Mouse (Mus musculus): ENCODE data around the gene Pld6. TPM values are rescaled to one million over a fixed set of nuclear protein-coding genes. Genes with fewer than 3 reads are reported as not detected.

Gene Pld6
- polyA plus RNA-seq, 1 experiment from 2014 or later: 6.7 TPM

DNA sequence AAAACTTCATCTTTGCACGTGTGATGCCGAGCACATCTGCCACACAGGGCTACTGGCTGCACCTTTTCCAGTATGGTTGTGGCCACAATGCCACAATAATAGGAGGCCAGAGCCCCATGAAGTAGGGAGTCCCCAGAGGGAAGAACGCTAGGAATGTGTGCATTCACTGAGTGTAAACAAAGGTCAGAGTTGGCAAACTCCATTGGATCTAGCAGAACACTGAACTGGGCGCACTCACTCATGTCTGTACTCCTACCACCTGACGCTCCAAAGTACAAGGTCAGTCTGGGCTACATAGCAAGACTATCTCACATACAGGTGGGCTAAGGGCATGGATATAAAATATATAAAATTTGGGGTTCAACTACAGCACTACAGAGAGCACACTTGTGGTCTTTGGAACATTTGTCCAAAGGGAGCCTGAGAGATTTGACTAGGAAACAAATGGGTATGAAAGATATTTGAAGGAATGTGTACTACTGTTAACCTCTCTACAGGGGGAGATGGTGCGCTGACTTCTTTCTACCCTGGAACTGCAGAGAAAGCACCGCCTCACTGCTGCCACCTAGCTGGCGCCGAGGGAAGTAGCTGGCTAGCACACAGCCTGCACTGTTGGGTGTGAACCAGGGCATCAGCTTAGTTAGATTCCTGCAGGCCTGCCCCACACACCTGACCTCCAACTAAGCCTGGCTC is 9.1 kb downstream of the Pld6 start:
- WGBS: 54% methylated on average over 9 of the region's 9 CpGs
- Histone ChIP-seq H3K27ac (ENCODE audit: low read length) (no peak overlapping the region), H3K27me3 (replicated peaks; ENCODE audit: control insufficient read depth, insufficient read depth, low read length) (no peaks in the 10 kb centered on the region), H3K36me3 (ENCODE audit: control insufficient read depth, insufficient read depth) (peaks cover 34% of the 10 kb centered on the region), H3K4me3 (replicated peaks; ENCODE audit: low read length) (no peak overlapping the region), H3K4me1 (replicated peaks; ENCODE audit: control insufficient read depth, insufficient read depth, low read length) (no peaks in the 10 kb centered on the region), H3K9me3 (ENCODE audit: control insufficient read depth, low read length) (no peaks in the 10 kb centered on the region), H3K4me2 (ENCODE audit: low read length) (no peak overlapping the region), H3K9ac (replicated peaks; ENCODE audit: low read depth, low read length) (no peak overlapping the region)
- peak; percentile 45; the same call in 1 of the 2 replicates for ATAC-seq

DNA sequence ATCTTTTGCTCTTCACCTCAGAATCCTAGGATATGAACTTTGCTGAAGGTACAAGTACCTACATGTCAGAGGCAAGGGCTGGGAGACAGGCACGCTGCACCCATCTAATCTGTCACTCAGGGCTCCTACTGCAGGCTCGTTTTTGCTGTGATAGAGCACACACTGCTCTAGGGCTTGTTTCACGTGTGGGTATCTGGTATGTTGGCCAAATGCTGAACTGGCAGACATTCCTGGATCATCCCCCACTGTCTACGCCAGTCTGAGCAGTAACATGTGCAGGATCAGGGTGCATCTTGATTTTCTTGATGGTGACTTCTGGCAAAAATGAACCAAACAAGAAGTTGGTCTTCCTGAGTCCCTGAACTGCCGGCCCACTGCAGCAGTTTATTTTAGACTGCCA is 10.2 kb downstream of the Pld6 start:
- Histone ChIP-seq H3K9me3 (ENCODE audit: control insufficient read depth, low read length) (no peaks in the 10 kb centered on the region), H3K4me1 (replicated peaks; ENCODE audit: control insufficient read depth, insufficient read depth, low read length) (no peaks in the 10 kb centered on the region), H3K4me3 (replicated peaks; ENCODE audit: low read length) (no peak overlapping the region), H3K27ac (ENCODE audit: low read length) (no peak overlapping the region), H3K27me3 (replicated peaks; ENCODE audit: control insufficient read depth, insufficient read depth, low read length) (no peaks in the 10 kb centered on the region), H3K9ac (replicated peaks; ENCODE audit: low read depth, low read length) (no peak overlapping the region), H3K4me2 (ENCODE audit: low read length) (no peak overlapping the region), H3K36me3 (ENCODE audit: control insufficient read depth, insufficient read depth) (peaks cover 39% of the 10 kb centered on the region)
- WGBS: 79% methylated on average over 5 of the region's 5 CpGs
- no peak for ATAC-seq

DNA sequence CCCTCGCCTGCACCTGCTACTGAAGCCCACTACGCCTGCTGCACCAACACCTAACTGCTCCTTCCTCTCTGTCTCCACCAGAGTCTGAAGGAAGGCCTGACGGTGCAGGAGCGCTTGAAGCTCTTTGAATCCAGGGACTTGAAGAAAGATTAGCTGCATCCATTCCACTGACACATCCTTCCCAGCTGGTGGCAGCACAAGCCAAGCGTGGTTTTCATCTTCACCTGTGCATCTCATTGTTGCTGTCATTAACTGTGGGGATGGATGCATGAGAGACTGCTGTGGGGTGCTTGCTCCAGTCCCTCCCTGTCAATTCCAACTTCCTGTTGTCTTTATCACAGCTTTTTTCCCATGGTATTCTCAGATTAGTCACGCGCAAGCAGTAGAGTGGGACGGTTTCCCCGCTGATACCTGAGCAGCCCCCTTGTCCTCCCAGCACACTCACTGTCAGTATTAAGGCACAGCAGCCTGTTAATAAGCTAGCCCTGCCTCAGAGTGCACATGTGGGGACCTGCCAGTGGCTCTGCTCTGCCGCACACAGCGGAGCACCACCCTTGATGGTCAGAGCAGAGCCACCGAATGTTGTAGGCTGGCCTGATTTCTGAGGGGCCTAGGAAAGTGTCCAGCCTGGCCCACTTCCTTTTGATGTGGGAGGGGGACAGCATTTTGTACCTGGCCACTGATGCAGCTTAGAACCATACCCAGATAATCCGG is 11.9 kb downstream of the Pld6 start:
- no peak overlapping the region for H3K4me2 ChIP-seq (ENCODE audit: low read length)
- no peak for ATAC-seq
- 87% methylated on average over 13 of the region's 13 CpGs for WGBS
- H3K4me1 ChIP-seq (replicated peaks; ENCODE audit: control insufficient read depth, insufficient read depth, low read length): no peaks in the 10 kb centered on the region
- no peak overlapping the region for H3K4me3 ChIP-seq (replicated peaks; ENCODE audit: low read length)
- H3K27me3 ChIP-seq (replicated peaks; ENCODE audit: control insufficient read depth, insufficient read depth, low read length): no peaks in the 10 kb centered on the region
- peaks cover 47% of the 10 kb centered on the region for H3K36me3 ChIP-seq (ENCODE audit: control insufficient read depth, insufficient read depth)
- H3K9me3 ChIP-seq (ENCODE audit: control insufficient read depth, low read length): no peaks in the 10 kb centered on the region
- no peak overlapping the region for H3K27ac ChIP-seq (ENCODE audit: low read length)
- no peak overlapping the region for H3K9ac ChIP-seq (replicated peaks; ENCODE audit: low read depth, low read length)

DNA sequence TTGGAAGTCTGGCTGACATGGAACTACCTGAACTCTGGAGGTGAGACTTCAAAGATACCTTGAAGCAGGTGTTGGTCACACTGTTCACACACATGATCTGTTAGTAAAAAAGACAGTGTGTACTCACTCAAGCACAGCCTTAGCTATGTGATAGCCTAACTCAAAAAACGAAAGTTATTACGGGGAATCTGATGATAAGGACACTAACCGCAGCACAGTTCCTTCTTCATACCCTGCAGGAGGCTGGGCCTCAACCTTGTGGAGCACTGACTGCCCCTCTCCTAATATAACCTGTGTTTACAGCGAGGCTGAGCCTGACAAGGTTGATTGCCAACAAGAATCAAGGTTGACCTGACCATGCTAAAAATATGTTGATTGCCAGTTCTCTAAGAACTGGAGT is 12.9 kb downstream of the Pld6 start:
- no peak overlapping the region for H3K9ac ChIP-seq (replicated peaks; ENCODE audit: low read depth, low read length)
- H3K36me3 ChIP-seq (ENCODE audit: control insufficient read depth, insufficient read depth): peaks cover 52% of the 10 kb centered on the region
- 96% methylated on average over 4 of the region's 4 CpGs for WGBS

DNA sequence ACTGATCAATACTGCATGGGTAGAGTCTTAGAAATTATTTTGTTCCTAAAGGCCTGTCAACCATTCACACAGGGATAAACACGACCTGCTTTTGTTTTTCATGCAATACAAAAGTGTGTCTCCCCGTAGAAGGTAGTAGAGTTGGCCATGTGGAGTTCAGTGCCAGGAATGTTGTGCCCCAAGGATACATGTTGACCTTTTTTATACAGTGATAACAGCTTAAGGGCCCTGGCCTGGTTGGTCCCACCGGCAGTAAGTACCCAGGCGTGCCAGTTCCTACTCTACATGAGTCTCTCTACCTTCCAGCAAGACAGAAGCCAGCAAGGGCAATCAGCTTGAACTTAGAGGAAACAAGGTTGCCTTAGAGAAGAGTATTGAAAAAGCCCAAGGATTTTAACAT is 14.5 kb downstream of the Pld6 start:
- peaks cover 46% of the 10 kb centered on the region for H3K36me3 ChIP-seq (ENCODE audit: control insufficient read depth, insufficient read depth)
- H3K4me2 ChIP-seq (ENCODE audit: low read length): no peak overlapping the region
- H3K9me3 ChIP-seq (ENCODE audit: control insufficient read depth, low read length): no peaks in the 10 kb centered on the region
- H3K4me3 ChIP-seq (replicated peaks; ENCODE audit: low read length): no peak overlapping the region
- WGBS: 89% methylated on average over 4 of the region's 4 CpGs
- H3K27me3 ChIP-seq (replicated peaks; ENCODE audit: control insufficient read depth, insufficient read depth, low read length): no peaks in the 10 kb centered on the region
- ATAC-seq: no peak
- H3K9ac ChIP-seq (replicated peaks; ENCODE audit: low read depth, low read length): no peak overlapping the region
- no peaks in the 10 kb centered on the region for H3K4me1 ChIP-seq (replicated peaks; ENCODE audit: control insufficient read depth, insufficient read depth, low read length)
- H3K27ac ChIP-seq (ENCODE audit: low read length): no peak overlapping the region

More for the DNA sequence above, 12.9 kb downstream of the Pld6 start:
- H3K4me3 ChIP-seq (replicated peaks; ENCODE audit: low read length): no peak overlapping the region
- no peak overlapping the region for H3K4me2 ChIP-seq (ENCODE audit: low read length)
- no peaks in the 10 kb centered on the region for H3K27me3 ChIP-seq (replicated peaks; ENCODE audit: control insufficient read depth, insufficient read depth, low read length)
- no peaks in the 10 kb centered on the region for H3K4me1 ChIP-seq (replicated peaks; ENCODE audit: control insufficient read depth, insufficient read depth, low read length)
- H3K9me3 ChIP-seq (ENCODE audit: control insufficient read depth, low read length): no peaks in the 10 kb centered on the region
- no peak overlapping the region for H3K27ac ChIP-seq (ENCODE audit: low read length)
- ATAC-seq: no peak

DNA sequence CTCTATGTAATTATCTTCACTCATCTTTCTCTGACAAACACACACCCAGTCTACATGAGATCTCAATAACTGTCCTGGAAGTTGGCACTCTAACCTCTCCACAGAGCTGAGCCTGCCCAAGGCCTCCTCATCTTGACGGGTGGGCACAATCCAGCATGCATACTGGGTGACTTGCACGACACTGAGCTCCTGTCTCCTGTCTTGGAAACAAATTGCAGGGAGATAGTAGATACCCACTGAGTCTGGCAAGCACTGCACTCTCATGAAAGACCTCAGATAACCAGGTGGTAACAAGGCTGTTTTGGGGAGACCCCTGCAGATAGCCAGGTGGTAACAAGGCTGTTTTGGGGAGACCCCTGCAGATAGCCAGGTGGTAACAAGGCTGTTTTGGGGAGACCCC is 15.2 kb downstream of the Pld6 start:
- Histone ChIP-seq H3K4me2 (ENCODE audit: low read length) (no peak overlapping the region), H3K9me3 (ENCODE audit: control insufficient read depth, low read length) (no peaks in the 10 kb centered on the region), H3K4me3 (replicated peaks; ENCODE audit: low read length) (no peak overlapping the region), H3K27me3 (replicated peaks; ENCODE audit: control insufficient read depth, insufficient read depth, low read length) (no peaks in the 10 kb centered on the region), H3K4me1 (replicated peaks; ENCODE audit: control insufficient read depth, insufficient read depth, low read length) (no peaks in the 10 kb centered on the region), H3K9ac (replicated peaks; ENCODE audit: low read depth, low read length) (no peak overlapping the region), H3K36me3 (ENCODE audit: control insufficient read depth, insufficient read depth) (peaks cover 49% of the 10 kb centered on the region), H3K27ac (ENCODE audit: low read length) (no peak overlapping the region)
- 84% methylated on average over 2 of the region's 2 CpGs for WGBS
- ATAC-seq: no peak

DNA sequence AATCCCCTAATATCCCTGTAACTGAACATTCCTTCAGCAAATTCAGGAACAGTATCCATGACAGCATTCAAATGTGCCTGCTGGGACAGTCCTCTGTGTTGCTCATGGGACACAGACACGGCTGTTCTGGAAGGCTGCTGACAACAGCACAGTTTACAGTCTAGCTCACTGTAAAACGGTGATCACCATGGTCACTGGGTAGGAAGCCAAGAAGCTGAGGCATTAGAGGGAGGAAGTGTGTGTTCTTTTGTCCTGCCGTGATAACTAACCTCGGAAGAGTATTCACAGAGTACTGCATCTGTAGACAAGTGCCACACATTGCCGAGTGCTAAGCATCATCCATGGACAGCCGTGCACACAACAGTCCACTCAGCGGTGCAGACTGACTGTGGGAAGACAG is 16.7 kb downstream of the Pld6 start:
- Histone ChIP-seq H3K4me2 (ENCODE audit: low read length) (no peak overlapping the region), H3K36me3 (ENCODE audit: control insufficient read depth, insufficient read depth) (peaks cover 48% of the 10 kb centered on the region), H3K27ac (ENCODE audit: low read length) (no peak overlapping the region), H3K9ac (replicated peaks; ENCODE audit: low read depth, low read length) (no peak overlapping the region), H3K4me1 (replicated peaks; ENCODE audit: control insufficient read depth, insufficient read depth, low read length) (no peaks in the 10 kb centered on the region), H3K4me3 (replicated peaks; ENCODE audit: low read length) (no peak overlapping the region), H3K27me3 (replicated peaks; ENCODE audit: control insufficient read depth, insufficient read depth, low read length) (no peaks in the 10 kb centered on the region), H3K9me3 (ENCODE audit: control insufficient read depth, low read length) (no peaks in the 10 kb centered on the region)
- WGBS: 81% methylated on average over 7 of the region's 7 CpGs
- ATAC-seq: no peak

DNA sequence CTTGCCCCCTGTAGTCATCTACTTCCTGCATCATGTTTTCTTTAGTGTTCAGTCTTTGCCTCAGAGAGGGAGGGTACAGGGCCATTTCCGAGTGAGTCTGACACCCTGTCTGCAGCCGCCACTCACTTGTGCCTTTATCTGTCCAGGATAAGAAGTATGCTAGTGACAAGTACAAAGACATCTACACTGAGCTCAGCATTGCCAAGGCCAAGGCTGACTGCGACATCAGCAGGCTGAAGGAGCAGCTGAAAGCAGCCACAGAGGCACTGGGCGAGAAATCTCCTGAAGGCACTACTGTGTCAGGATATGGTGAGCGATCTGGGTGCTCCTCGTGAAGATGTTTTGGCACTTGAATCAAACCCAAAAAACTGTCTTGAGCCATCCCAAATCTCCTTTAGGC is 17.7 kb downstream of the Pld6 start:
- Histone ChIP-seq H3K9me3 (ENCODE audit: control insufficient read depth, low read length) (no peaks in the 10 kb centered on the region), H3K27me3 (replicated peaks; ENCODE audit: control insufficient read depth, insufficient read depth, low read length) (no peaks in the 10 kb centered on the region), H3K4me2 (ENCODE audit: low read length) (no peak overlapping the region), H3K36me3 (ENCODE audit: control insufficient read depth, insufficient read depth) (peaks cover 49% of the 10 kb centered on the region), H3K27ac (ENCODE audit: low read length) (no peak overlapping the region), H3K4me1 (replicated peaks; ENCODE audit: control insufficient read depth, insufficient read depth, low read length) (no peaks in the 10 kb centered on the region), H3K4me3 (replicated peaks; ENCODE audit: low read length) (no peak overlapping the region), H3K9ac (replicated peaks; ENCODE audit: low read depth, low read length) (no peak overlapping the region)
- no peak for ATAC-seq
- WGBS: 88% methylated on average over 6 of the region's 6 CpGs

DNA sequence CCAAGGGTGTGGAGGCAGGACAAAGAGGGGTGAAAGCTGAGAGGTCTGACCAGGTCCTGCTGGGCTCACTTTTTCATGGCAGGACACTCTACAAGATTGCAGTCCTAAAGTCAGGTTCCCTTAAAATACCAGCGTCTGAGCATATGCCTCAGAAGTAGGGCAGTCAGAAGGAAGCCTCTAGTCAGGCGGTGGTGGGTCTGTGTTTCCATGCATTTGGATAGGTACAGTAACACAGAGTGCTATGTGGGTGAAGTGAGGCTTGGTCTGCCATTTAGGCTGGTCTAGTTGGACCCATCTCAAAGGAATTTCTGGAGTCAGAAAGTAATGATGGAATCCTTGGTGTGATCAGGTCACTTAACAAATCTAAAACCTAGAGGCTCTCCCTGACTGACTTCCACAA is 18.1 kb downstream of the Pld6 start:
- H3K36me3 ChIP-seq (ENCODE audit: control insufficient read depth, insufficient read depth): peaks cover 50% of the 10 kb centered on the region
- no peak overlapping the region for H3K9ac ChIP-seq (replicated peaks; ENCODE audit: low read depth, low read length)
- H3K27ac ChIP-seq (ENCODE audit: low read length): no peak overlapping the region
- 98% methylated on average over 2 of the region's 2 CpGs for WGBS
- no peaks in the 10 kb centered on the region for H3K4me1 ChIP-seq (replicated peaks; ENCODE audit: control insufficient read depth, insufficient read depth, low read length)
- no peaks in the 10 kb centered on the region for H3K27me3 ChIP-seq (replicated peaks; ENCODE audit: control insufficient read depth, insufficient read depth, low read length)
- no peak for ATAC-seq
- no peaks in the 10 kb centered on the region for H3K9me3 ChIP-seq (ENCODE audit: control insufficient read depth, low read length)
- no peak overlapping the region for H3K4me3 ChIP-seq (replicated peaks; ENCODE audit: low read length)
- no peak overlapping the region for H3K4me2 ChIP-seq (ENCODE audit: low read length)
